Mouse (Mus musculus) cortical plate, adult 2 months (tissue): ENCODE results near the gene Baiap2.

Source experiments
- CTCF ChIP-seq: fragments of 200-500 bp; IDR thresholded peaks from 2 replicates; pipeline ENCODE4 v1.5.1; 2011; ENCODE audit warnings: mild to moderate bottlenecking, control low read depth, low read length; ENCODE audit not compliant: insufficient read depth; ENCODE audit errors: extremely low read depth
- POLR2A ChIP-seq: fragments of 200-500 bp; IDR thresholded peaks from 2 replicates; pipeline ENCODE4 v1.6.1; 2011; ENCODE audit warnings: mild to moderate bottlenecking, low read length, control low read depth; ENCODE audit not compliant: insufficient read depth; ENCODE audit errors: extremely low read depth

DNA sequence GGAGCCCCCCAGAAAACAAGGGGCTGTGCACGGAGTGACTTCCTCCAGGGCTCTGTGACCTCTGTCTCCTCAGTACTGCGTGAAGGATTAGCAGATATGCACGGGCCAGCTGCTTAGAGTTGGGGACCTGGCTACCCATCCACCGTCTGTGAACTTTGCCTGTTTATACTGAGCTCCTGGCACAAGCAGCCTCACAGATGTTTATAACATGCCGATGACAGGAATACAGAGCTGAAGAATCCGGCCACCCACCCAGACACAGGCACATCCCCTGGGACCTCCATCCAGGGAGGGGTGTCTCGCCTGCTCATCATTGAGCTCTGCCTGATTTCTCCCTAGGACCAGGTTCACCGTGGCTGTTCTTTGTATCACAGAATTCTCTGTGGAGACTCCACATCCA lies 89.5 kb downstream of the Baiap2 start:
- TF ChIP-seq CTCF (no peak), POLR2A (no peak)
